Mouse (Mus musculus) hindbrain, embryonic 11.5 days (tissue): Measurements from ENCODE around the gene Fblim1. TPM values are rescaled to one million over a fixed set of nuclear protein-coding genes. Genes with fewer than 3 reads are reported as not detected.

ENCODE experiments used
- ATAC-seq: fragments of 200-750 bp; cut with Nextera tagmentation; 2 replicates; pipeline ENCODE4 v1.8.0; 2017; ENCODE audit warnings: mild to moderate bottlenecking, moderate TSS enrichment, moderate library complexity; ENCODE audit not compliant: low FRiP score
- DNase-seq: peaks from one replicate; pipeline ENCODE4 v3.0.0-alpha.2; 2015; ENCODE audit warnings: low spot score
- H3K27ac ChIP-seq: fragments of 300-500 bp; sonication (generic); 2 replicates; pipeline ENCODE4 v1.5.1; 2014; ENCODE audit warnings: mild to moderate bottlenecking, low read depth, low read length
- H3K27me3 ChIP-seq: fragments of 300-500 bp; sonication (generic); 2 replicates; pipeline ENCODE4 v1.6.1; 2014; ENCODE audit warnings: mild to moderate bottlenecking, low read length, moderate library complexity, mixed read lengths; ENCODE audit not compliant: control insufficient read depth, insufficient read depth
- H3K36me3 ChIP-seq: fragments of 300-500 bp; sonication (generic); 2 replicates; pipeline ENCODE4 v1.6.1; 2014; ENCODE audit warnings: mild to moderate bottlenecking, low read length, moderate library complexity, mixed read lengths; ENCODE audit not compliant: control insufficient read depth, insufficient read depth
- H3K4me1 ChIP-seq: fragments of 300-500 bp; sonication (generic); replicated peaks from 2 replicates; pipeline ENCODE4 v1.6.1; 2014; ENCODE audit warnings: low read length, mixed read lengths; ENCODE audit not compliant: control insufficient read depth, insufficient read depth
- H3K4me2 ChIP-seq: fragments of 300-500 bp; sonication (generic); replicated peaks from 2 replicates; pipeline ENCODE4 v1.6.1; 2014; ENCODE audit warnings: mild to moderate bottlenecking, low read depth, low read length
- H3K4me3 ChIP-seq: fragments of 300-500 bp; sonication (generic); 2 replicates; pipeline ENCODE4 v1.5.1; 2014; ENCODE audit warnings: low read depth, low read length
- H3K9ac ChIP-seq: fragments of 300-500 bp; sonication (generic); 2 replicates; pipeline ENCODE4 v1.6.1; 2014; ENCODE audit warnings: low read depth, low read length
- H3K9me3 ChIP-seq: fragments of 300-500 bp; sonication (generic); 2 replicates; pipeline ENCODE4 v1.6.1; 2016; ENCODE audit warnings: low read length; ENCODE audit not compliant: control insufficient read depth
- WGBS: fragments of 180-500 bp; shearing (Covaris S2); extraction: QIAGEN DNeasy Blood & Tissue Kit; methylation state at CpG from one replicate; pipeline ENCODE4 v1.1.7; 2014; 5-methylcytosine and 5-hydroxymethylcytosine counted together
- polyA plus RNA-seq: library from polyadenylated mRNA; unstranded; fragments of >200 nt; fragmentation: Nextera tagmentation; extraction: Ambion mirVana; gene quantifications from 2 replicates; pipeline ENCODE4 v1.2.1, GENCODE M21; 2014

The Fblim1 gene
- polyA plus RNA-seq, 1 experiment from 2014 or later = 31.1 TPM

GRCm38 (mm10) chr4:141540844-141541243 lies 65.1 kb downstream of the Fblim1 start:
- ATAC-seq (no peak), DNase-seq (no peak)
- Histone ChIP-seq H3K9me3 (no peaks in the 10 kb centered on the region), H3K9ac (no peak overlapping the region), H3K36me3 (no peaks in the 10 kb centered on the region), H3K27ac (no peak overlapping the region), H3K27me3 (no peaks in the 10 kb centered on the region), H3K4me2 (no peak overlapping the region), H3K4me1 (no peaks in the 10 kb centered on the region; the same call in 1 of the 2 replicates), H3K4me3 (no peak overlapping the region)
- WGBS = 80% methylated on average over 3 of the region's 3 CpGs

GRCm38 (mm10) chr4:141539213-141539767 lies 66.6 kb downstream of the Fblim1 start:
- Histone ChIP-seq H3K4me1 (no peaks in the 10 kb centered on the region; the same call in 1 of the 2 replicates), H3K27ac (peak overlapping the region; percentile 97), H3K4me3 (peak overlapping the region; percentile 99), H3K9ac (peak overlapping the region; percentile 71), H3K4me2 (peak overlapping the region; percentile 88), H3K27me3 (no peaks in the 10 kb centered on the region), H3K9me3 (no peaks in the 10 kb centered on the region), H3K36me3 (no peaks in the 10 kb centered on the region)
- ATAC-seq (no peak), DNase-seq (no peak)
- WGBS = 48% methylated on average over 12 of the region's 12 CpGs

GRCm38 (mm10) chr4:141538408-141539212 lies 67.3 kb downstream of the Fblim1 start, which contains the start of gene Spen:
Gene Spen (minus strand): TSS chr4:141538597.
- ATAC-seq (peak; percentile 74), DNase-seq (peak; percentile 98)
- Histone ChIP-seq H3K27me3 (no peaks in the 10 kb centered on the region), H3K27ac (peak within 1 kb of the TSS; percentile 97), H3K9ac (peak within 1 kb of the TSS; percentile 94), H3K9me3 (no peaks in the 10 kb centered on the region), H3K4me1 (no peaks in the 10 kb centered on the region; the same call in 1 of the 2 replicates), H3K36me3 (no peaks in the 10 kb centered on the region), H3K4me2 (peak within 1 kb of the TSS; percentile 88), H3K4me3 (peak within 1 kb of the TSS; percentile 99)
- under 1% methylated on average over 49 of the region's 88 CpGs for WGBS

GRCm38 (mm10) chr4:141537706-141538407 lies 68.0 kb downstream of the Fblim1 start:
- H3K4me2 ChIP-seq = peak overlapping the region; percentile 88
- peak overlapping the region; percentile 94 for H3K9ac ChIP-seq
- no peaks in the 10 kb centered on the region for H3K9me3 ChIP-seq
- 0% methylated on average over 73 of the region's 101 CpGs for WGBS
- ATAC-seq (no peak), DNase-seq (peak; percentile 62)
- H3K4me3 ChIP-seq = peak overlapping the region; percentile 99
- peak overlapping the region; percentile 97 for H3K27ac ChIP-seq
- no peaks in the 10 kb centered on the region; the same call in 1 of the 2 replicates for H3K4me1 ChIP-seq
- no peaks in the 10 kb centered on the region for H3K27me3 ChIP-seq
- H3K36me3 ChIP-seq = no peaks in the 10 kb centered on the region

- Histone ChIP-seq H3K36me3 (no peaks in the 10 kb centered on the region), H3K27me3 (no peaks in the 10 kb centered on the region), H3K27ac (peak overlapping the region; percentile 97), H3K9me3 (no peaks in the 10 kb centered on the region), H3K9ac (peak overlapping the region; percentile 94), H3K4me1 (no peaks in the 10 kb centered on the region; the same call in 1 of the 2 replicates), H3K4me2 (peak overlapping the region; percentile 88), H3K4me3 (peak overlapping the region; percentile 99)
- under 1% methylated on average over 14 of the region's 14 CpGs for WGBS
- ATAC-seq = no peak
- no peak for DNase-seq
Observed at GRCm38 (mm10) chr4:141537226-141537610, 68.7 kb downstream of the Fblim1 start.

- WGBS = under 1% methylated on average over 61 of the region's 61 CpGs
- peak overlapping the region; percentile 88 for H3K4me2 ChIP-seq
- peak overlapping the region; percentile 99 for H3K4me3 ChIP-seq
- peak overlapping the region; percentile 97 for H3K27ac ChIP-seq
- peak overlapping the region; percentile 94 for H3K9ac ChIP-seq
- no peaks in the 10 kb centered on the region for H3K9me3 ChIP-seq
- no peaks in the 10 kb centered on the region; the same call in 1 of the 2 replicates for H3K4me1 ChIP-seq
- DNase-seq (peak; percentile 93), ATAC-seq (peak; percentile 77)
- no peaks in the 10 kb centered on the region for H3K36me3 ChIP-seq
- no peaks in the 10 kb centered on the region for H3K27me3 ChIP-seq
Observed at GRCm38 (mm10) chr4:141536291-141537225, 69.3 kb downstream of the Fblim1 start.

GRCm38 (mm10) chr4:141534947-141535680 lies 70.8 kb downstream of the Fblim1 start:
- H3K4me3 ChIP-seq = peak overlapping the region; percentile 99
- no peaks in the 10 kb centered on the region for H3K9me3 ChIP-seq
- H3K27ac ChIP-seq = peak overlapping the region; percentile 97
- no peaks in the 10 kb centered on the region; the same call in 1 of the 2 replicates for H3K36me3 ChIP-seq
- DNase-seq = peak; percentile 71
- peak overlapping the region; percentile 88 for H3K4me2 ChIP-seq
- peak; percentile 58 for ATAC-seq
- H3K4me1 ChIP-seq = no peaks in the 10 kb centered on the region; the same call in 1 of the 2 replicates
- no peak overlapping the region; the same call in 1 of the 2 replicates for H3K9ac ChIP-seq
- WGBS = 16% methylated on average over 9 of the region's 11 CpGs
- H3K27me3 ChIP-seq = no peaks in the 10 kb centered on the region
